Mouse (Mus musculus): ENCODE measurements around the gene Tmem63a.
"Not testable (repeated sequence)": the region's sequence is repeated elsewhere in the genome, so short reads cannot be mapped to it uniquely, and the experiment has no call there.

The Tmem63a gene

GRCm38 (mm10) chr1:180942166-180943031, at the start of gene Tmem63a:
Gene Tmem63a, plus strand, starts transcription at chr1:180942344.
- in situ Hi-C loops (cut with MboI, MseI) = loop anchor here (5.0 kb wide), 1 partner anchor 40 kb away; the partner anchor contains the start of gene Pycr2

- in situ Hi-C loops (cut with MboI, MseI) = no loop called here
Observed at GRCm38 (mm10) chr1:180892808-180893207, 49.3 kb upstream of the Tmem63a start, which contains the start of gene Lefty2. Gene Lefty2, plus strand, starts transcription at chr1:180893108.

- in situ Hi-C loops (cut with MboI, MseI) = not testable (repeated sequence)
Observed at GRCm38 (mm10) chr1:180894088-180894987, 47.8 kb upstream of the Tmem63a start.

- in situ Hi-C loops (cut with MboI, MseI) = loop anchor here (5.0 kb wide), 1 partner anchor 41 kb away; the partner anchor contains the start of gene Tmem63a
Observed at GRCm38 (mm10) chr1:180901107-180901506, 41.0 kb upstream of the Tmem63a start.

GRCm38 (mm10) chr1:180902915-180903314, 39.2 kb upstream of the Tmem63a start:
- in situ Hi-C loops (cut with MboI, MseI) = loop anchor here (5.0 kb wide), 1 partner anchor 39 kb away; the partner anchor contains the start of gene Tmem63a

GRCm38 (mm10) chr1:180903666-180904038, 38.5 kb upstream of the Tmem63a start:
- in situ Hi-C loops (cut with MboI, MseI) = loop anchor here (5.0 kb wide), 1 partner anchor 39 kb away; the partner anchor contains the start of gene Tmem63a

GRCm38 (mm10) chr1:180904039-180904814, 37.9 kb upstream of the Tmem63a start, which contains the start of gene Pycr2:
Gene Pycr2, plus strand, starts transcription at chr1:180904293.
- in situ Hi-C loops (cut with MboI, MseI) = loop anchor here (5.0 kb wide), 1 partner anchor 38 kb away; the partner anchor contains the start of gene Tmem63a

- in situ Hi-C loops (cut with MboI, MseI) = loop anchor here (5.0 kb wide), 1 partner anchor 38 kb away; the partner anchor contains the start of gene Tmem63a
Observed at GRCm38 (mm10) chr1:180904815-180905080, 37.4 kb upstream of the Tmem63a start.

GRCm38 (mm10) chr1:180905307-180905706, 36.8 kb upstream of the Tmem63a start:
- in situ Hi-C loops (cut with MboI, MseI) = no loop called here

- in situ Hi-C loops (cut with MboI, MseI) = no loop called here
Observed at GRCm38 (mm10) chr1:180905876-180906275, 36.3 kb upstream of the Tmem63a start.

- in situ Hi-C loops (cut with MboI, MseI) = no loop called here
Observed at GRCm38 (mm10) chr1:180906461-180907147, 35.5 kb upstream of the Tmem63a start.

- in situ Hi-C loops (cut with MboI, MseI) = no loop called here
Observed at GRCm38 (mm10) chr1:180911138-180911537, 31.0 kb upstream of the Tmem63a start.

GRCm38 (mm10) chr1:180911653-180912287, 30.4 kb upstream of the Tmem63a start:
- in situ Hi-C loops (cut with MboI, MseI) = no loop called here

GRCm38 (mm10) chr1:180912792-180913191, 29.4 kb upstream of the Tmem63a start:
- in situ Hi-C loops (cut with MboI, MseI) = no loop called here

- in situ Hi-C loops (cut with MboI, MseI) = no loop called here
Observed at GRCm38 (mm10) chr1:180913797-180914196, 28.3 kb upstream of the Tmem63a start.

GRCm38 (mm10) chr1:180916425-180916824, 25.7 kb upstream of the Tmem63a start:
- in situ Hi-C loops (cut with MboI, MseI) = no loop called here

- in situ Hi-C loops (cut with MboI, MseI) = no loop called here
Observed at GRCm38 (mm10) chr1:180917053-180917452, 25.1 kb upstream of the Tmem63a start.

GRCm38 (mm10) chr1:180919686-180920085, 22.5 kb upstream of the Tmem63a start:
- in situ Hi-C loops (cut with MboI, MseI) = no loop called here

GRCm38 (mm10) chr1:180922273-180923048, 19.7 kb upstream of the Tmem63a start:
- in situ Hi-C loops (cut with MboI, MseI) = no loop called here
